Mouse (Mus musculus) stomach, embryonic 15.5 days (tissue): ENCODE data around the gene Anapc7. TPM values are rescaled to one million over a fixed set of nuclear protein-coding genes. Genes with fewer than 3 reads are reported as not detected.
"Not testable (repeated sequence)": the region's sequence is repeated elsewhere in the genome, so short reads cannot be mapped to it uniquely, and the experiment has no call there.

Experiments used
- ATAC-seq: fragments of 200-750 bp; cut with Nextera tagmentation; 2 replicates; pipeline ENCODE4 v1.8.0; 2017; ENCODE audit warnings: low read depth, moderate number of reproducible peaks, moderate TSS enrichment; ENCODE audit not compliant: insufficient read depth, low FRiP score
- H3K27ac ChIP-seq: fragments of 300-500 bp; sonication (generic); 2 replicates; pipeline ENCODE4 v1.5.1; 2015; ENCODE audit warnings: mild to moderate bottlenecking, inconsistent platforms
- H3K27me3 ChIP-seq: fragments of 300-500 bp; sonication (generic); replicated peaks from 2 replicates; pipeline ENCODE4 v1.6.1; 2015; ENCODE audit warnings: inconsistent platforms
- H3K36me3 ChIP-seq: fragments of 300-500 bp; sonication (generic); 2 replicates; pipeline ENCODE4 v1.6.1; 2015; ENCODE audit warnings: inconsistent platforms
- H3K4me1 ChIP-seq: fragments of 300-500 bp; sonication (generic); 2 replicates; pipeline ENCODE4 v1.6.1; 2015; ENCODE audit warnings: inconsistent platforms
- H3K4me2 ChIP-seq: fragments of 300-500 bp; sonication (generic); 2 replicates; pipeline ENCODE4 v1.6.1; 2015; ENCODE audit warnings: mild to moderate bottlenecking, inconsistent platforms
- H3K4me3 ChIP-seq: fragments of 300-500 bp; sonication (generic); replicated peaks from 2 replicates; pipeline ENCODE4 v1.5.1; 2015; ENCODE audit warnings: inconsistent platforms
- H3K9ac ChIP-seq: fragments of 300-500 bp; sonication (generic); 2 replicates; pipeline ENCODE4 v1.6.1; 2015; ENCODE audit warnings: inconsistent platforms
- H3K9me3 ChIP-seq: fragments of 300-500 bp; sonication (generic); 2 replicates; pipeline ENCODE4 v1.6.1; 2016; ENCODE audit warnings: inconsistent platforms
- WGBS: fragments of 180-500 bp; shearing (Covaris S2); methylation state at CpG from one replicate; pipeline ENCODE4 v1.1.7; 2015; 5-methylcytosine and 5-hydroxymethylcytosine counted together
- polyA plus RNA-seq: library from polyadenylated mRNA; unstranded; fragments of >200 nt; fragmentation: Nextera tagmentation; extraction: Ambion mirVana; gene quantifications from 2 replicates; pipeline ENCODE4 v1.2.1, GENCODE M21; 2015

The Anapc7 gene
- polyA plus RNA-seq, 1 experiment from 2014 or later = 37.7 TPM

GRCm38 (mm10) chr5:122409692-122410645 lies 11.5 kb upstream of the Anapc7 start:
- WGBS = 88% methylated on average over 19 of the region's 19 CpGs
- Histone ChIP-seq H3K4me1 (peaks cover 7% of the 10 kb centered on the region), H3K4me3 (no peak overlapping the region), H3K27me3 (no peaks in the 10 kb centered on the region), H3K36me3 (peaks cover 28% of the 10 kb centered on the region), H3K27ac (no peak overlapping the region), H3K9me3 (no peaks in the 10 kb centered on the region), H3K9ac (no peak overlapping the region), H3K4me2 (no peak overlapping the region)
- ATAC-seq = no peak

GRCm38 (mm10) chr5:122411892-122412291 lies 9.6 kb upstream of the Anapc7 start:
- no peak overlapping the region for H3K9ac ChIP-seq
- H3K27me3 ChIP-seq = no peaks in the 10 kb centered on the region
- no peaks in the 10 kb centered on the region for H3K9me3 ChIP-seq
- H3K4me2 ChIP-seq = no peak overlapping the region
- no peak overlapping the region for H3K27ac ChIP-seq
- WGBS = 48% methylated on average over 5 of the region's 5 CpGs
- peaks cover 7% of the 10 kb centered on the region for H3K4me1 ChIP-seq
- ATAC-seq = no peak
- no peak overlapping the region for H3K4me3 ChIP-seq
- H3K36me3 ChIP-seq = peaks cover 9% of the 10 kb centered on the region

- no peak overlapping the region for H3K4me3 ChIP-seq
- peaks cover 7% of the 10 kb centered on the region for H3K4me1 ChIP-seq
- no peak overlapping the region for H3K9ac ChIP-seq
- H3K27ac ChIP-seq = 0 out of 2 replicates have a peak overlapping the region, but pooled peaks have one; percentile 21
- H3K27me3 ChIP-seq = no peaks in the 10 kb centered on the region
- no peak for ATAC-seq
- H3K4me2 ChIP-seq = no peak overlapping the region
- H3K9me3 ChIP-seq = no peaks in the 10 kb centered on the region
- H3K36me3 ChIP-seq = peaks cover 8% of the 10 kb centered on the region; the same call in 1 of the 2 replicates
- 44% methylated on average over 6 of the region's 6 CpGs for WGBS
Observed at GRCm38 (mm10) chr5:122412826-122413225, 8.7 kb upstream of the Anapc7 start.

GRCm38 (mm10) chr5:122414351-122414750 lies 7.1 kb upstream of the Anapc7 start:
- no peak for ATAC-seq
- WGBS = 81% methylated on average over 5 of the region's 5 CpGs
- Histone ChIP-seq H3K4me1 (peaks cover 7% of the 10 kb centered on the region), H3K9ac (no peak overlapping the region), H3K4me3 (no peak overlapping the region), H3K4me2 (no peak overlapping the region), H3K27me3 (no peaks in the 10 kb centered on the region), H3K27ac (no peak overlapping the region), H3K36me3 (peaks cover 8% of the 10 kb centered on the region; the same call in 1 of the 2 replicates), H3K9me3 (no peaks in the 10 kb centered on the region)

- H3K27ac ChIP-seq = no peak overlapping the region
- H3K4me2 ChIP-seq = no peak overlapping the region
- no peak overlapping the region for H3K9ac ChIP-seq
- peaks cover 7% of the 10 kb centered on the region for H3K4me1 ChIP-seq
- H3K4me3 ChIP-seq = no peak overlapping the region
- 0 out of 2 replicates have a peak, but pooled peaks have one; percentile 14 for ATAC-seq
- no peaks in the 10 kb centered on the region for H3K27me3 ChIP-seq
- H3K36me3 ChIP-seq = no peaks in the 10 kb centered on the region
- H3K9me3 ChIP-seq = no peaks in the 10 kb centered on the region
- WGBS = 85% methylated on average over 12 of the region's 12 CpGs
Observed at GRCm38 (mm10) chr5:122415465-122415864, 6.0 kb upstream of the Anapc7 start.

GRCm38 (mm10) chr5:122420676-122421075 lies 817 bp upstream of the Anapc7 start:
- not testable (repeated sequence) for ATAC-seq

GRCm38 (mm10) chr5:122422071-122422964 lies 825 bp downstream of the Anapc7 start:
- peak overlapping the region; percentile 96 for H3K4me2 ChIP-seq
- H3K36me3 ChIP-seq = no peaks in the 10 kb centered on the region
- peaks cover 13% of the 10 kb centered on the region for H3K4me1 ChIP-seq
- H3K9ac ChIP-seq = peak overlapping the region; percentile 87
- under 1% methylated on average over 73 of the region's 73 CpGs for WGBS
- H3K9me3 ChIP-seq = no peaks in the 10 kb centered on the region
- no peaks in the 10 kb centered on the region for H3K27me3 ChIP-seq
- H3K4me3 ChIP-seq = peak overlapping the region; percentile 99
- ATAC-seq = peak; percentile 87
- peak overlapping the region; percentile 92 for H3K27ac ChIP-seq

More at GRCm38 (mm10) chr5:122420676-122421075, 817 bp upstream of the Anapc7 start:
- not testable (repeated sequence) for H3K4me3 ChIP-seq, H3K9ac ChIP-seq, H3K27me3 ChIP-seq, H3K27ac ChIP-seq, H3K4me2 ChIP-seq, H3K9me3 ChIP-seq, H3K36me3 ChIP-seq
- WGBS = 56% methylated on average over 4 of the region's 4 CpGs
- H3K4me1 ChIP-seq = peaks cover 13% of the 10 kb centered on the region

GRCm38 (mm10) chr5:122423083-122423482 lies 1.6 kb downstream of the Anapc7 start:
- no peak overlapping the region for H3K27ac ChIP-seq

GRCm38 (mm10) chr5:122425550-122425949 lies 4.1 kb downstream of the Anapc7 start:
- WGBS = 72% methylated on average over 2 of the region's 2 CpGs
- H3K4me1 ChIP-seq = peaks cover 13% of the 10 kb centered on the region
- H3K4me3 ChIP-seq = no peak overlapping the region
- no peaks in the 10 kb centered on the region for H3K27me3 ChIP-seq
- H3K9me3 ChIP-seq = no peaks in the 10 kb centered on the region
- H3K4me2 ChIP-seq = no peak overlapping the region
- ATAC-seq = no peak
- no peak overlapping the region for H3K9ac ChIP-seq
- peaks cover 21% of the 10 kb centered on the region; the same call in 1 of the 2 replicates for H3K36me3 ChIP-seq
- no peak overlapping the region for H3K27ac ChIP-seq

More at GRCm38 (mm10) chr5:122423083-122423482, 1.6 kb downstream of the Anapc7 start:
- 26% methylated on average over 15 of the region's 15 CpGs for WGBS
- Histone ChIP-seq H3K4me2 (peak overlapping the region; percentile 96), H3K4me1 (peaks cover 13% of the 10 kb centered on the region), H3K9me3 (no peaks in the 10 kb centered on the region), H3K36me3 (peaks cover 3% of the 10 kb centered on the region; the same call in 1 of the 2 replicates), H3K27me3 (no peaks in the 10 kb centered on the region), H3K9ac (peak overlapping the region; percentile 87), H3K4me3 (peak overlapping the region; percentile 99)
- no peak for ATAC-seq

- 86% methylated on average over 4 of the region's 4 CpGs for WGBS
- Histone ChIP-seq H3K27ac (no peak overlapping the region), H3K4me3 (no peak overlapping the region), H3K4me1 (no peaks in the 10 kb centered on the region), H3K36me3 (peaks cover 38% of the 10 kb centered on the region), H3K9me3 (no peaks in the 10 kb centered on the region), H3K27me3 (no peaks in the 10 kb centered on the region), H3K4me2 (no peak overlapping the region), H3K9ac (no peak overlapping the region)
- ATAC-seq = no peak
Observed at GRCm38 (mm10) chr5:122430036-122430775, 8.7 kb downstream of the Anapc7 start.

GRCm38 (mm10) chr5:122431221-122431620 lies 9.7 kb downstream of the Anapc7 start:
- Histone ChIP-seq H3K4me3 (no peak overlapping the region), H3K27ac (no peak overlapping the region), H3K27me3 (no peaks in the 10 kb centered on the region), H3K9me3 (no peaks in the 10 kb centered on the region), H3K4me1 (no peaks in the 10 kb centered on the region), H3K9ac (no peak overlapping the region), H3K4me2 (no peak overlapping the region), H3K36me3 (peaks cover 46% of the 10 kb centered on the region)
- ATAC-seq = no peak
- WGBS = 88% methylated on average over 8 of the region's 8 CpGs
